Mouse (Mus musculus): Measurements from ENCODE around the gene Plod1.

Plod1 gene

DNA sequence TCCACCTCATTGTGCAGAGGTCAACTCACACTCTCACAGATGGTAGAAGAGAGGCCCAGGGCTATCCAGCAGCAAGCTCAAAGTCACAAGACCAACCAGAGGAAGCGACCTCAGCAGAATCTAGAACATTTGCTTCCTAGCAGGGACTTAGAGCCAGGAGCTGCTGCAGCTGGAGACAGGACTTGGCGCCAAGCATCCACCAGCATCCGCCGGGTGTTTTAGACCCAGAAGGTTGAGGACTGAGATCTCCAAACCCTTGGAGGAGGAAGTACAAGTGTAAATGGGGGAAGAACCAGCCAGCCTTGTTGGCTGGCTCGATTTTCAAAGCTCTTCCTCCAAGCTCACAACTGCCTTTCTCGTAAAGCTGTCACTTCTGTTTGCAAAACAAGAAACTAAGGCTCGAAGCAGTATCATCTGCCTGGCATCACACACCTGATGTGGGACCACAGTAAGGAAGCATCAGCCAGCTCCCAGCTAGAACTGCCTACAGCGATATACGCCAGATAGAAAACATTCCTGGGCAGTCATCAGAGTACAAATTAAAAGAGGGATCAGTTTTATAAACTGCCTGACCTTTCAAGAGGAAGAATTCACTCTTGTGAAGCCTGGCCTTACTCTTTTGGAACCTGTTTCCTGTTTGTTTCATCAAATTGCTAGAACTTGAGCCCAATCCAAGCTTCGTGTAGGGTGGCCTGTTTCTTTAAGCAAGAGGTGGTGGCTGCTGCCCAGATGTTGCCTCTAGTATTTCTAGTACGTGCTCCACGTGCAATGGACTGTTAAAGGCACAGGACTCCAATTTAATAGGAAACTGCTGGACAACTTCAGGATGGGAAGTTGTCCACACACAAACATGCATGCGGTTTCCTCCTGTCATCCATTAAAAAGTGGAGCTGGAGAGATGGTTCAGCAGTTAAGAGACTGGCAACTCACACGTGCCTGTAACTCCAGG, 1.9 kb upstream of the Plod1 start:
- no peak for DNase-seq (ENCODE audit: extremely low spot score, low read depth, low spot score)

DNA sequence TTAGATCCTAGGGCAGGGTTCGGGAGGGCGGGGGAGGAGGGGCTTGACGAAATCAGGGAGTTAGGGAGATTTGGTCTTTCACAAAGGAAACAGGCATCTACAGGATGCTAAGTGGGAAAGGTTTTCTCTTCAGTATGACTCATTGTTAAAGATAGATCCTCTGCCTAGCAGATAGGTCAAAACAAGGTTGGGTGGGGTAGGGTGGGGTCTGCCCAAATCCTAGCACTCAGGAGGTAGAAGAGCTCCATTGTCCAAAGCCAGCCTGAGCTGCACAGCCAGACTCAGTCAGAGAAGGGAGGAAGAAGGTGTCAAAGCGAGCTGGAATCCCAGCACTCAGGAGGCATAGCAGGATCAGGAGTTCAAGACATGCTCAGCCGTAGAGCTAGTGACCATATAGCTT, 919 bp upstream of the Plod1 start:
- DNase-seq (ENCODE audit: extremely low spot score, low read depth, low spot score), result no peak

DNA sequence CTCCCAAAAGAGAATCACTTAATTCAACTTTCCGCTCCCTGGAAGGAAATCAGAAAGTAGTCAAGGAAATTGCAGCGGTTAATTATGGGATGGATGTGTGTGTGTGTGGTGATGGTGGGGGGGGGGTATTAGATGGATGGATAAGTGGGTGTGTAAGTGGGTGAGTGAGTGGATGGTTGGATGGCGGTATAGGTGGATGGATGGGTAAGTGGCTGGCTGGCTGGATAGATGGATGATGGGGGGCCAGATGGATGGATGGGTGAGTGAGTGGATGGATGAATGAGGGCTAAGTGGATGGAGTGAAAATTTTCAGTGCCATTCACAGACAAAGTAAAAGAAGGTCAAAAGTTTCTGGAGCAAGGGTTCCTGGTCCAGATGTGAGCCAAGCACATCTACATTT, 454 bp upstream of the Plod1 start:
- DNase-seq (ENCODE audit: extremely low spot score, low read depth, low spot score), result no peak

DNA sequence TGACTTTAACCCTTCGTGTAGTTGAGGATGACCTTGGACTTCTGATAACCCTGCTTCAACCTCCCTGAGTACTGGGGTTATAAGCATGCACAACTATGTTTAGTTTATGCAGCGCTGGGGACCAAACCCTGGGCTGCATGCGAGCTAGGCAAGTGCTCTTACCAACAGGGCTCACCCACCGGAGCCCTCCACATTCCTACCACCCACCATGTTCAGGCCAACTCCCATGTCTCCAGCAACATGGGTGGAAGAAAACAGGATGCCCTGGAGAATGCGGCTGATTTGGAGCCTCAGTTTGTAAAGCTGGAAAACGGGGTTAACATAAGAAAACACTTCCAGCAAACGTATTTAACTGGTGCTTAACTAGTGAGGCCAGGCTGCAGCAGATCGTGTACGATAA, 663 bp downstream of the Plod1 start:
- DNase-seq (ENCODE audit: extremely low spot score, low read depth, low spot score), result no peak

DNA sequence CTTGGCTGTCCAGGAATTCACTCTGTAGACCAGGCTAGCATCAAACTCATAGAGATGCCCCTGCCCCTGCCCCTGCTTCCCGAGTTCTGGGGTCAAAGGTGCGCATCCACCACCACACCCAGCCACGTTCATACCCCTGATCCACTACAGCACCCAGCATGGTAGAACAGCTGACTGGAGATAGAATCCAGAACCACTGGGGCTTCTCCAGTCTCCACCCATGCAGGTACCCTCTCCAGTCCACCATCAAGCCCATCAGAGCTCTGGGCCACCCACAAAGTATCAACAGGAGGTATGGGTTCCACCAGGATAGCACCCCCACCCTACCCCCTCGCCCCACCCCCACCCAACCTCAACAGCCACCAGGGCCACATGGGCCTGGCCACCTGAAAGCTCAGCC, 2.0 kb downstream of the Plod1 start:
- no peak for DNase-seq (ENCODE audit: extremely low spot score, low read depth, low spot score)

DNA sequence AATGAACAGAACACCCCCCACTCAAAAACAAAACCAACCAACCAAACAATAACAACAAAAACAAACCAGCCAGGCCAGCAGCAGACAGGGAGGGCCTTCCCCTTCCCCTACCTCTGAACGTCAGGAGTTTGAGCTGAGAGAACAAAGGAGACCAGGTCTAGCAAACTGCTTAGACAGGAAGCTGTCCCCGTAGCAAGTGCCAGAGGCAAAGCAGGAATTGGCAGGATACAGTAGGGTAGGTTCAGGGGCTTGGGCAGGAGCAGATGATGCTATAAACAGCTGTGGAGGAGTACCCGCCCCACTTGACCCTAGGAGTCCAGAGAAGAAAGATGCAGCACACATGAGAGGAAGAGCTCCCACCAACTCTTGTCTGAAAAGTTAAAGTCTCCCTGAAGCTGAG, 2.4 kb downstream of the Plod1 start:
- no peak for DNase-seq (ENCODE audit: extremely low spot score, low read depth, low spot score)

DNA sequence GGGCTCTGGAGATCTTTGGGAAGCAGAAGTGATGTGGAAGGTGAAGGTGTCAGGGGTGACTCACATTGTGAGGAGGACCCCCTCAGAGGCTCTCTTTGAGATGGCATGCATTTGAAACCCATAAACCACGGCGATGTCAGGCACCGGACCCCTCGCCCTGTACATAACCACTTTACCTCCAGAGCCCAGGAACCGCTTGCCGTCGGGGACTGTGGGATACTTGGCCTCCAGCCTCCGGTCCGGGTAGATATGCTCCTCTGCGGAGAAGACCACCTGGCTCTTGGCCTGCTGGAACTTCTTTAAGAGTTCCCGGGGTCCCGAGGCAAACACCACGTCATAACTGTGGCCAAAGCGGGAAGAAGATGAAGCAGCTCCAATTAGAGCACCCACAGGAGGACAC, 5.6 kb downstream of the Plod1 start:
- DNase-seq (ENCODE audit: extremely low spot score, low read depth, low spot score), result no peak

DNA sequence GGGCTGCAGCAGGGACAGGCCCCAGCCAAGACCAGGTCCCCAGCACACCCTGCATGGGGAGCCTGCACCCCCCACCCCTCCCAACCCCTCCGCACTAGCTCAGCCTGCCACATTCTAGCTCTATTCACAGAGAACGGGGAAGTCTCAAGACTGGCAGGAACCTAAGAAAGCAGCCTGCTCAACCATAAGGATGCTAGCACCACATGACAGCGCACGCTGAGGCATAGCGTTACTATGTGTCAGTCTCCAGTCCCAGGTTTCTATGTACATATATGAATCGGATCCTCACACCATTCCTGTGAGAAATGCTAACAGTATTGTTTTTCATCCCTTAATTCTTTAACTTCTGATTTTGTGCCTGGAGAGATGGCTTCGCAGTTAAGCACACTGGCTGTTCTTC, 8.0 kb downstream of the Plod1 start:
- DNase-seq (ENCODE audit: extremely low spot score, low read depth, low spot score), result no peak

DNA sequence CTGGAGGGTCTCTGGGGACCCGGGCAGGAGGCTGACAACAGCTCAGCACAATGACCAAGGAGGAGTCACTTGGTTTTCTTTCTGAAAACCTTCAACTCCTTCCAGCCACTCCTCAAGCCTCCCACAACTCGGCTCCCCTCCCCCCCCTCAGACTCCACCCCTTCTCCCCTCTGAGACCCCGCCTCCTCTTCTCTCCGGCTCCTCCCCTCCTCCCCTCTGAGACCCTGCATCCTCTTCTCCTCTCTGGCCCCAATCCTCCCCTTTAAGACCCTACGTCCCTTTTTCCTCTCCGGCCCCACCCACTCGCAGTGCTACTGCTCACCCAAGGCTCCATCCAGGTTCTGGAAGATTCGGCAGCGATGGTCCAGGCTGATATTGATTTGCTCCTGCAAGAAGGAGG, 8.4 kb downstream of the Plod1 start:
- DNase-seq (ENCODE audit: extremely low spot score, low read depth, low spot score), result no peak

DNA sequence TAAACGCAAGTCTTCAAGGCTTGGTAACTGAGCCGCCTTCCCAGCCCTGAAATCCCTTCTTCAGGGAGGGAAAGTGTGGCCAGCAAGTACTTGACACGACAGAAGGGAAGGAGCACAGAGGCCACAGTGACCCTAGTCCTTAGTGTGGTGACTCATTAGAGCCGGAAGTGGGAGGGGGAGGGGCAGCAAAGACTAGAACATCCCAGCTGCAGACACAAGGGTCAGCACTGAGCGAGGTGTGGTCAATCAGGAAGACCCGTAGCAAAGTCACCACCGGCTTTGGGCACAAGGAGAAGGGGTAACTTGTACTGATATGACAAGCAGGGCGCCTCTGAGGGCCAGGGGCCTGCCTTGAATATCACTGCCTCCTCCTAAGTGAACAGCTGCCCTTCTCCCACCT, 8.9 kb downstream of the Plod1 start:
- DNase-seq (ENCODE audit: extremely low spot score, low read depth, low spot score), result no peak

DNA sequence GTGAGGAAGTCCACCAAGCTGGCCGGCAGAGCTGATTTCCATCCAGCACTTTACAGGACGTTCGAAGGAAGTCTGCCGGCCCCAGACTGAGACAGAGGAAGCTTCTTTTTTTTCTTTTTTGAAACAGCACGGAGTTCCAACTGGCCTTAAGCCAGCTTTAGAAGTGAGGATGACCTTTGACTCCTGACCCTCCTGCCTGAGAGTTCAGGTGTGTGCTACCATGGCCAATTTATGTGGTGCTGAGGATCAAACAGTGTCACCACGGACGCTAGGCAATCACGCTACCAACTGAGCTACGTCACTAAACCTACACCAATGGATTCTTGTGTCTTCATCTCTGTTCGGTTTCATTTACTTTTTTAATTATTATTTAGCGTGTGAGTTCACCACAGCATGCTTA, 14.2 kb downstream of the Plod1 start:
- DNase-seq (ENCODE audit: extremely low spot score, low read depth, low spot score), result no peak

DNA sequence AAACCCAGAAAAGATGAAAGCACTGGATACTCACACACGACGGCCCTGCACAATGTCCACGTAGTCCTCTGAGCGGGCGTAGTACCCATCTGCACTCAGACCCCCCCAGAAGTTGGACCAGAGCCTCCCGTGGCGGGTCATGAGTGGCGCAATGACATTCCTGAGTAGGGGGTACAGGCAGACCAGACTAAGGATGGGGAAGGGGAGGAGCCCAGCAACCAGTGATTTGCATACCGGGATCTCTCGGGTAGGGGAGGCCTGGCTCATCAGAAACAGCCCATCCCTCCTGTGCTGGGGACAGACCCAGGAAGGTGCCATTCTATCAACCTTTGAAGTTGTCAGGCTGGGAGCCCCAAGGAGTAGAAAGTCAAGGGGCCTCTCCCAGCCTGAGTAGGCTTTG, 15.6 kb downstream of the Plod1 start:
- no peak for DNase-seq (ENCODE audit: extremely low spot score, low read depth, low spot score)

DNA sequence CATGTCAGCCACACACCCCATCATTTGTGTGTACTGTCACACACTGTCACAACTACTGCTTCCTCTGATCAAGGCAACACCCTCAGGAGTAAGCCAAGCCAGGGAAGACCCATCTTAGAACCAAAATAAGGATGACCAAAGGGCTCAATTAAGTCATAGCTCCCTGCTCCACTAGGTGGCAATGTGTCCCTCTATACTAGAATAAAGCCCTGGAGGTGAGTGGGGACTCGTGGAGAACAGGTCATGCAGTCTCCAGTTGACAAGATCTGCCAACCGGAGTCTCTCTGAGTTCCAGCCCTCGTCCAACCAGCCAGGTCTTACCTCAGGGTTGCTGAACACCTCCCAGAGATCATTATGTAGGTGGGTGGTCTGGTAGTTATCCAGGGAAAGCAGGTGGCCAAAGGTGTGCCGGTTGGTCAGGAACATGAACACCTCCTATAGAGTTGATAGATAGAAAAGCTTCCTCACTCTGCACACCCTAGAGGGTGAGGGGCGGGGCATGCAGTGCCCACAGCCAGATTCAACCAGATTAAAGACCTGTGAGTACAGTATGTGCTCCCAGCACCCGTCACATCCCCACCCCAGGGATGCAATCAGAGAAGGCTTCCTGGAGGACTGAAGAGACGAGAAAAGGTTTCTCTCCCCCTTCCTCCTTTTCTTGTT, 18.0 kb downstream of the Plod1 start:
- DNase-seq (ENCODE audit: extremely low spot score, low read depth, low spot score), result no peak

DNA sequence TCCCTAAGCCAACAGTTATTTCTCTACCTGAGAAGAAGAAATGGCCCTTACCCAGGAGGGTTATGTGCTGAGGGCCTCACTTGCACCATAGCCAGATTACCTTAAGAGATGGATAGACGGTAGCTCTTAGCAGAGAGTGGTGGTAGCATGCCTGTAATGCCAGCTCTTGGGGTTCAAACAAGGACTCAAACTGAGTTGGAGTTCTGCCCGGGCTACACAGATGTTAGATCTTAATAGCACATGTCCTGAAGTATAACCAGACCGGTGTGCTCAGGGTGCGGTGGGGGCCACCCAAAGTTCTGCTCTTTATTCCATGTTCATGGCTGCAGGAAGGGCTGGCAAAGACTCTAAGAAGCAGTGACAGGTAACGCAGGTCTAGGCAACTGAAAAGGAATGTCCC, 27.1 kb downstream of the Plod1 start:
- no peak for DNase-seq (ENCODE audit: extremely low spot score, low read depth, low spot score)

DNA sequence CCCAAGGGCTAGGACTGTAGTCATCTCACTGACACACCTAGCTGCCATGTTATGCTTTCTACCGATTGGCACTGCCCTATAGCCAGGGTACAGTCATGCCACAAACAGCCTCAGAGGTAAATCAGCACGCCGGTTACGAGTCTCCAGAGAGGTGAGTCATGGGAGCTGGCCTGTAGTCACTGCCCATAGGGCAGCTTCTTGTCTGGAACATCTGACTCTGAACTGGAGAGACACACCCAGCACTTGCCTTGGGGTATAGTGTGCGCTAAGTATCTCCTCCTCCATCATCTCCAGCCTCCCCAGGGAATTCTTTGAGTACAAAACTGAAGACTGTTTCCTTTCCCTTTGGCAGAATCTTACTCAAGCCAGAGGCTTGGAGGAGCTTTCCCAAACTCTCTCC, 30.3 kb downstream of the Plod1 start:
- DNase-seq (ENCODE audit: extremely low spot score, low read depth, low spot score), result no peak

DNA sequence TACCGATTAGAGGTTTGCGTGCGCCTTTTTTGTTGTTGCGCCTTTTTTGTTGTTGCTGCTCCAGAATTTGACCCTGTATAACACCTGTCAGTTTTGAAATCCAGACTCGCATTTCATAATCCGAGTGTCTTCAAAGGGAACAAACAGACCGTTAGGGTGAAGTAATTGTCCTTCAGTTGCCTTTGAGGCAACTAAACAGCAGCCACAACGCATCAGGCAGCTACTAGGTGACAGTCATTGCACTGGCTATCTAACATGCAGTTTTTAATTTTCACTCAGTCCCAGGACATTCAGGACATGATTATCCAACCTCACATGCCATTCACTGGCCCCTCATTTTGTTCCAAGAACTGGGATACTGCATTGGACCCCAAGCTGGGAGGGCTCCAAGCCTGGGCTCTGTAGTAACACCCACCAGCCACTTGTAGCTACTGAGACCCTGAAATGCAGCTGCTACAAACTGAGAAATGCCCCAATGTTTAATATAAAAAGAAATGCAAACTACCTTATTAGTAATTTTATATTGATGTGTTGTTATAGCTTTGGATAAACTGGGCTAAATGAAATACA, 31.4 kb downstream of the Plod1 start:
- no peak for DNase-seq (ENCODE audit: extremely low spot score, low read depth, low spot score)

DNA sequence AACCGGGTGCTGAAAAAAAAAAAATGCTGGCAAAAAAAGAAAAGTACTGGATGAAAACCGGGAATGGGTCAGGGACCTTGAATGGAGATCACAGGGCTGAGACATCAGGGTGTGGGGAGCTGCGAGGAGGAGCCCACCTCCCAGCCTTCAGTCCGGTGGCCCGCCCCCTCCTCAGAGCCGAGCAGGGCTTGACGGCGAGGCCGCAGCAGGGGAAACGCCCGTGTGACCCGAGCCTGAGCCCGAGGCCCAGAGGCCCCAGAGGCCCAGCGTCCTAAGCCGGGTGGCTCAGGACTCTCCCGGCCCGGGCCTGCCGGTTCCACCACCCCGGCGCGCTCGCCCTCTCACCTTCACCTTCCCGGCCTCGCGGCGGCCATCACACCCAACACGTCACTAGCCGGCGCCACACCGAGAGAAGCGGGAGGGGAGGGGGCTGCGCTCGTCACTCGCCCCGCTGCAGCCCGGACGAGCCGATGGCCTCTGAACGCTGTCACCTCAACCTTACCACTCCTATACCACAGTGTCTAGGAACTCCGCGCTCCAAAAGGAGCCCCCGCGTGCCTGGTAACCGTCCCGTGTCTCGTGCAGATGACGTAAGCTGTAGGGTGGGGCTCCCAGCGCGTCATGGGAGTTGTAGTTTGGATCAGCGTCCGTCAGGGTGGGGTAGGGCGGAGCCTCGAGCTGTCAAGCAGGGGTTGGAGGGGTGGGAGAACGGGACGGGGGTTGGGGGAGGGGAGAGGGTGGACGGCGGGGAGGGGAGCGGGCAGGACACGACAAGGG, 32.1 kb downstream of the Plod1 start, which contains the start of gene Mfn2:
Mfn2 (minus strand) TSS at position 392 of the 777 bp plus-strand sequence.
- DNase-seq (ENCODE audit: extremely low spot score, low read depth, low spot score), result peak; percentile 73

DNA sequence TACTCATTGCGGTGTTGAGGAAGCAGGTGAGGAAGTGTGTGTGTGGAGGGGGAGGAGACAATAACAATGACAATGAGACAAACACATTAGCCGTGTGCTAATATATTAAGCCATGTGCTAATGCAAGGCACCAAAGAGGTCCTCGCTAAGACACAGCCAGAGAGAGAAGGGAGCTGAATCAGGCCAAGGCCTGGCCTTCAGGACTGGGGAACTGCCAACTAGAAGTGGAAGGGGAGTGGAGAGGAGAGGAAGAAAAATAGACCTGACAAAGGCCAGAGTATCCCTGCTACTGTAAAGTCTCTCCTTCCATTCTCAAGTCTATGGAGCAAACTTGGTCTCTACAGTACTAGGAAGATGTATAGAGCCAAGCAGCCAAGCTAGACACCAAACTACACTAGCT, 33.0 kb downstream of the Plod1 start:
- DNase-seq (ENCODE audit: extremely low spot score, low read depth, low spot score), result no peak

DNA sequence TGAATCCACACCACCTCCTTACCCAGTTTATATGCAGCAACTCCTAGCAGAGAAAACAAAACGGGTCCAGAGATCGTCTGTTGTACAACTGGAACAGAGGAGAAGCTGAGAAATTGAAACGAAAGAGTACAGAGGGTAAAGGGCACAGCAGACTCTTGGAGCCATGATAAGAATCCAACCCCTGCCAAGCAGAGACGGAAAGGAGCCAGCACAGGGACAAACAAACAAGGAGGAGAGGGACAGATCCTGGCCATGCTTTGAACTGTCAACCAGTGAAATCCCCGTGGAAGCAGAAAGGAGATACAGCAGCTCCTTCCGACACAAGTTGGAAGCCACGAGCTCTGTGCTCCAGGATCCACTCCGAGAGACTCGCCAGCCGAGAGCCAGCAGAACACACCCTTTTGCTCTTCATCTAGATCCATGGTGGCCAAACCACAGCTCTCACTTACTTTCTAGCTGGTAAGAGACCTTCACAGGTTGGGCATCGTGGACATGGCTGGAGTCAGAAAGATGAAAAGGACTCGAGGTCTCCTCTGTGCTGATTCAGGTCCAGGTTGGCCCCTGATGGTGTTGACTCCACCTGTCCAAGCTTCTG, 33.6 kb downstream of the Plod1 start:
- DNase-seq (ENCODE audit: extremely low spot score, low read depth, low spot score), result no peak

DNA sequence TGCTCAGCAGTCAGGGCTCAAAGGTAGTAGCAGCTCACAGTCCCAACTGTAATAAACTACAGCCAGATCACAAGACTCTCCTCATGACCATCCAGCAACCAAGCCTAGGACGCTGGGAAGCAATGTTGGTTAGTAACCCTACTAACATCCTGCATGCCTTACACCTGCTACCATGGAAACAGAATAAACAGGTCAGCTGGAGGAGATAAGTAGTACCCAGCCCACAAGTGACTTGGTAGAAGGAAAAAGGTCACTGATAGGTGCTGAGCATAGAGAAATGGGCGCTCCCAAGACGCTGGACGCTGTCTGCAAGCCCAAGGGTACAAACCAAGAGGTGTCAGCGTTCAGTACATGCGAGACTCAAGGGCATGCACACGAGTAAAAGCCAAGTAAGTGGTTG, 36.1 kb downstream of the Plod1 start:
- no peak for DNase-seq (ENCODE audit: extremely low spot score, low read depth, low spot score)

DNA sequence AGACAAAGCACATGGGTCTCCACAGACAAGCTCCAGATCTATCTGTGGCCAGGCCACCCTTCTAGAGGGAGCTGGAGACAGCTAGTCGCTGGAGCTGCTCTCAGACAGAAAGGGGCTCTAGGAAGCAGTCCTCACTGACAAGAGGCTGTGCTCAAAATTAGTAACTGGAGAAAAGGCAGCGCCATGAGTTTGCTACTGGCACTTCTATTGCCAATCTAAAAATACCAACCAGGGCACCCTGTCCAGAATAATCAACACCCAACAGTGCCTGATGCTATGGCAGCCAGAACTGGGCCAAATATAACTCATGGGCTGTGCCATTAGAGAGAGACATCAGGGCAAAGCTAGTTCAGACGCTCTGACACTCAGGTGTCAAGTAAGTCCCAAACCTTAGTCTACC, 39.2 kb downstream of the Plod1 start:
- no peak for DNase-seq (ENCODE audit: extremely low spot score, low read depth, low spot score)
